Mouse (Mus musculus) cerebellum, adult 9-11 months (tissue): ENCODE measurements around the gene Ecd.
"Not testable (repeated sequence)": the region's sequence is repeated elsewhere in the genome, so short reads cannot be mapped to it uniquely, and the experiment has no call there.

ENCODE experiments used
- DNase-seq: peaks from one replicate; pipeline ENCODE4 v3.0.0; 2022

The Ecd gene

GRCm38 (mm10) chr14:20319420-20319819 is 28.5 kb downstream of the Ecd start:
- peak; percentile 14 for DNase-seq

GRCm38 (mm10) chr14:20315137-20315536 is 32.8 kb downstream of the Ecd start:
- DNase-seq, result no peak

GRCm38 (mm10) chr14:20305085-20305484 is 42.8 kb downstream of the Ecd start:
- DNase-seq, result not testable (repeated sequence)

DNA sequence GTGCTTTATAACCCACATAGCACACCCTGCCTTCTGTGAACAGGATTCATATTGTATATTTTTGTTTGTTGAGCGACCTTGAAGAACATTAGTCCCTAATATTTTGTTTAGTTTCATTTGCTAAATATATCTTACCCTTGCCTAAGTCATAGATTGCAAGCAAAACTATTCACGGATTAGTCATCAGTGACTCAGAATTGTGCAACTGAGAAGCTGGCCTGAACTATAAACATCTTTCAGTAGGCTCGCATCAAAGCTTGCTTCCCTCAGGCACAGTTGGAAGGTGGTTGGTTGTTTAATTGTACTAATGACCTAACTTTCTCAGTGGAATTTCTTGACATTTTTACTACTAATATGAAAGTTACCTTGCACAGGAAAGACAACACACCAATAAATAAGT is 49.8 kb downstream of the Ecd start:
- DNase-seq, result no peak

DNA sequence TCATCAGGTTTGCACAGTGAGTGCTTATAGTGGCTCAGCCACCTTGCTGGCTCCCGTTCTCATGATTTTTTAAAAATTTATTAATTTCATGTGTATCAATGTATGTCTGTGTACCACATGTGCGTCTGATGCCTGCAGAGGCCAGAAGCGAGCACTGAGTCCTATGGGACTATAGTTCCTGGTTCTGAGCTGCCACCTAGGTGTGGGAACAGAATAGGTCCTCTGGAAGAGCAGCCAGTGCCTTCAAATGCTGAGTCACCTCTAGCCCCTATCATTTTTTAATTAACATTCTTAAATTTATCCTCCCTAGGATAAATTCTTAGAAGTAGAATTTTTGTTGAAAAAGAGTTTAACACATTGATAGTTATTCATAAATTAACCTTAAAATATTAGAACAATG is 50.3 kb downstream of the Ecd start:
- no peak for DNase-seq

DNA sequence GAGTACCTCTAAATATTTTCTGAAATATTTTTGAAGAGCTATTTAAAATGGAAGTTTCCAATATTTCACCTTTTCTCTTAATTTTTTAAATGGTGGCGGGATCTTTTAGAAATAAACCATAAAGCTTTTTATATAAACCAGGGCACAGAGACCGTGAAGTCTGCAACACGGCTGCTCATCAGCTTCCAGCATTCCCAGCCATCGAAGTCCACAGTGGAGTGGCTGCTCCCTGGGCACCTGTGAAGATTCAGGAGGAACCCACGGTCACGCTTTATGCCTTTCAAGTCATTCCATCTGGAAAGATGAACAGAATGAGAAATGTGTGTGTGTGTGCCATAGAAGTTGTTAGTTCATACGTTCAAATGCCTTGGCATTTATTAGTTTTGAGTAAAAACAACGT is 53.0 kb downstream of the Ecd start:
- DNase-seq, result no peak

DNA sequence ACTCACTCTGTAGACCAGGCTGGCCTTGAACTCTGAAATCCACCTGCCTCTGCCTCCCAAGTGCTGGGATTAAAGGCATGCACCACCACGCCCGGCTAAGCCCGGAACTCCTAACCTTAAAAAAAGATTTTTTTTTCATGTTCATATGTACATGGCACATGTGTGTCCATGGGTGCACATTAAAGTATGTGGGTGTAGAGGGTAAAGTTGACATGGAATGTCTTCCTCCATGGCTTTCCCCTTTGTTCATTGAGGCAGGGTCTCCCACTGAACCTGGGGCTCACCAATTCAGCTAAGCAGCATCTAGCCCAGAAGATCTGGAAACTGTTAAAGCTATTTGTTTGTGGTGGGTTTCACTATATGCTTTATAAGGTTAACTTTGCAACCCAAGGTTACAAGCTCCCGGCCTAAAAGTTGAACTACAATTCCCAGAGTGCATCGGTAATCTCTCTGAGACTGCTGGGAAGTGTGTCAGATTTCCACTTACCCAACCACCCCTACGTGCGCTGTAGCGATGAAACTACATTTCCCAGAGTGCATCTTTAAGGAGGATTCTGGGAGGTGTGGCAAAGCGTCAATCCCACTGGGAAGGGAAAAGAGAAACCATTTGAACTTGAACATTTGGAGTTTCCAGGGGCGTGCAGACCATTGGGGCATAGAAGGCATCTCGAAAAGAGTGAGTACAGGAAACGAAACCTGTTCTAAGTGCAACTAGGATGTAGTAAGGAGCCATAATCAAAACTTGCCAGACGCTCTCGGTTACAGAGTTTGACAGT is 53.6 kb downstream of the Ecd start, which contains the start of gene Nudt13:
Gene Nudt13 (plus strand): TSS at position 581 of the 776 bp plus-strand sequence.
- peak; percentile 92 for DNase-seq

- peak; percentile 8 for DNase-seq
Observed at GRCm38 (mm10) chr14:20291391-20291790, 56.5 kb downstream of the Ecd start.
